Mouse (Mus musculus) adrenal gland, postnatal 36 days (tissue): ENCODE measurements at regions not wholly inside any gene's neighbourhood (a gene's known extent, or its start where the extent isn't known, plus 50 kb on each side); places are given as distances from the start of the nearest gene placed in this dataset.
A peak's percentile ranks its signal among the peaks of the same experiment; 100 is the strongest.

Experiments
- DNase-seq, 2 experiments: peaks; one replicate each; pipeline ENCODE4 v3.0.0; 2021; ENCODE audit warnings: mixed read lengths in 1 of 2

- DNase-seq = peak; percentile 68 to 71
These were observed 145.4 kb upstream of the Stx16 start for GRCm38 (mm10) chr2:173930606-173931177.

- DNase-seq = no peak
These were observed 140.4 kb upstream of the Stx16 start for GRCm38 (mm10) chr2:173935706-173936105.

- no peak for DNase-seq
These were observed 138.3 kb upstream of the Stx16 start for GRCm38 (mm10) chr2:173937531-173938439.

- no peak for DNase-seq
These were observed 137.7 kb upstream of the Stx16 start for GRCm38 (mm10) chr2:173938440-173938787.

GRCm38 (mm10) chr2:173945441-173945840 is 130.7 kb upstream of the Stx16 start:
- no peak for DNase-seq

- no peak for DNase-seq
These were observed 127.5 kb upstream of the Stx16 start for GRCm38 (mm10) chr2:173948586-173948985.

GRCm38 (mm10) chr2:173950164-173950891 is 125.8 kb upstream of the Stx16 start:
- no peak for DNase-seq

GRCm38 (mm10) chr2:173966111-173966510 is 110.0 kb upstream of the Stx16 start:
- DNase-seq = no peak

GRCm38 (mm10) chr2:173970789-173971188 is 105.3 kb upstream of the Stx16 start:
- no peak for DNase-seq

- DNase-seq = peak in 1 of 2 experiments; percentile 11
These were observed 99.6 kb upstream of the Stx16 start for GRCm38 (mm10) chr2:173976314-173977053.

- DNase-seq = no peak
These were observed 98.7 kb upstream of the Stx16 start for GRCm38 (mm10) chr2:173977236-173978053.

GRCm38 (mm10) chr2:173978138-173978765 is 97.9 kb upstream of the Stx16 start:
- no peak for DNase-seq

- DNase-seq = no peak
These were observed 95.1 kb upstream of the Stx16 start for GRCm38 (mm10) chr2:173981036-173981435.

GRCm38 (mm10) chr2:173987516-173987915 is 88.6 kb upstream of the Stx16 start:
- DNase-seq = no peak

GRCm38 (mm10) chr2:173987921-173988320 is 88.2 kb upstream of the Stx16 start:
- DNase-seq = no peak

- no peak for DNase-seq
These were observed 87.3 kb upstream of the Stx16 start for GRCm38 (mm10) chr2:173988641-173989336.

- no peak for DNase-seq
These were observed 85.4 kb upstream of the Stx16 start for GRCm38 (mm10) chr2:173990664-173991063.

- no peak for DNase-seq
These were observed 84.7 kb upstream of the Stx16 start for GRCm38 (mm10) chr2:173991447-173991846.

GRCm38 (mm10) chr2:173992041-173992440 is 84.1 kb upstream of the Stx16 start:
- DNase-seq = no peak

- DNase-seq = no peak
These were observed 82.6 kb upstream of the Stx16 start for GRCm38 (mm10) chr2:173993431-173993955.
